Mouse (Mus musculus) kidney, adult 9 months (tissue): ENCODE data around the gene I0C0044D17Rik.
A peak's percentile ranks its signal among the peaks of the same experiment; 100 is the strongest.
"Not testable (repeated sequence)": the region's sequence is repeated elsewhere in the genome, so short reads cannot be mapped to it uniquely, and the experiment has no call there.

ENCODE experiments used
- DNase-seq: peaks from one replicate; pipeline ENCODE4 v3.0.0; 2022

Gene I0C0044D17Rik

GRCm38 (mm10) chr4:98823740-98824139 is at the start of gene I0C0044D17Rik:
TSS of gene I0C0044D17Rik (minus strand) at chr4:98823840.
- not testable (repeated sequence) for DNase-seq

GRCm38 (mm10) chr4:98865386-98866237 is 42.0 kb upstream of the I0C0044D17Rik start:
- no peak for DNase-seq

- DNase-seq = no peak
These were observed 40.9 kb upstream of the I0C0044D17Rik start for GRCm38 (mm10) chr4:98864546-98864945.

- DNase-seq = no peak
These were observed 40.5 kb upstream of the I0C0044D17Rik start for GRCm38 (mm10) chr4:98864094-98864493.

- no peak for DNase-seq
These were observed 39.8 kb upstream of the I0C0044D17Rik start for GRCm38 (mm10) chr4:98863451-98863850.

GRCm38 (mm10) chr4:98858151-98858855 is 34.7 kb upstream of the I0C0044D17Rik start:
- no peak for DNase-seq

- no peak for DNase-seq
These were observed 33.5 kb upstream of the I0C0044D17Rik start for GRCm38 (mm10) chr4:98857037-98857648.

GRCm38 (mm10) chr4:98853926-98854325 is 30.3 kb upstream of the I0C0044D17Rik start:
- DNase-seq = no peak

- DNase-seq = not testable (repeated sequence)
These were observed 26.8 kb upstream of the I0C0044D17Rik start for GRCm38 (mm10) chr4:98850485-98850884.

- no peak for DNase-seq
These were observed 23.7 kb upstream of the I0C0044D17Rik start for GRCm38 (mm10) chr4:98847120-98847885.

GRCm38 (mm10) chr4:98846396-98846795 is 22.8 kb upstream of the I0C0044D17Rik start:
- DNase-seq = no peak

GRCm38 (mm10) chr4:98845687-98846125 is 22.1 kb upstream of the I0C0044D17Rik start:
- DNase-seq = no peak

GRCm38 (mm10) chr4:98845201-98845600 is 21.6 kb upstream of the I0C0044D17Rik start:
- DNase-seq = no peak

- DNase-seq = no peak
These were observed 20.4 kb upstream of the I0C0044D17Rik start for GRCm38 (mm10) chr4:98843906-98844597.

- DNase-seq = not testable (repeated sequence)
These were observed 17.6 kb upstream of the I0C0044D17Rik start for GRCm38 (mm10) chr4:98841251-98841650.

- no peak for DNase-seq
These were observed 16.9 kb upstream of the I0C0044D17Rik start for GRCm38 (mm10) chr4:98840526-98840925.

GRCm38 (mm10) chr4:98838913-98839312 is 15.3 kb upstream of the I0C0044D17Rik start:
- no peak for DNase-seq

- peak; percentile 49 for DNase-seq
These were observed 14.3 kb upstream of the I0C0044D17Rik start for GRCm38 (mm10) chr4:98837715-98838505.

GRCm38 (mm10) chr4:98836519-98836918 is 12.9 kb upstream of the I0C0044D17Rik start:
- DNase-seq = no peak

- no peak for DNase-seq
These were observed 11.1 kb upstream of the I0C0044D17Rik start for GRCm38 (mm10) chr4:98834782-98835181.

GRCm38 (mm10) chr4:98831726-98832125 is 8.1 kb upstream of the I0C0044D17Rik start:
- no peak for DNase-seq
